Mouse (Mus musculus) midbrain, postnatal 0 days (tissue): ENCODE data around the gene Btbd19. TPM values are rescaled to one million over a fixed set of nuclear protein-coding genes. Genes with fewer than 3 reads are reported as not detected.

Experiments used
- ATAC-seq: fragments of 200-750 bp; cut with Nextera tagmentation; 2 replicates; pipeline ENCODE4 v1.8.0; 2017; ENCODE audit warnings: moderate number of reproducible peaks, mild to moderate bottlenecking, moderate TSS enrichment, moderate library complexity; ENCODE audit not compliant: low FRiP score
- DNase-seq: peaks from one replicate; pipeline ENCODE4 v3.0.0-alpha.2; 2015; ENCODE audit warnings: low spot score
- H3K27ac ChIP-seq: fragments of 300-500 bp; sonication (generic); 2 replicates; pipeline ENCODE4 v1.5.1; 2014; ENCODE audit warnings: low read depth, mild to moderate bottlenecking, low read length, mixed read lengths
- H3K27me3 ChIP-seq: fragments of 300-500 bp; sonication (generic); 2 replicates; pipeline ENCODE4 v1.6.1; 2014; ENCODE audit warnings: low read length, control low read depth, mixed read lengths; ENCODE audit not compliant: insufficient read depth
- H3K36me3 ChIP-seq: fragments of 300-500 bp; sonication (generic); 2 replicates; pipeline ENCODE4 v1.6.1; 2014; ENCODE audit warnings: low read length, control low read depth, mixed read lengths; ENCODE audit not compliant: insufficient read depth
- H3K4me1 ChIP-seq: fragments of 300-500 bp; sonication (generic); 2 replicates; pipeline ENCODE4 v1.6.1; 2014; ENCODE audit warnings: mild to moderate bottlenecking, control low read depth, antibody characterized with exemption, low read length, mixed read lengths; ENCODE audit not compliant: insufficient read depth
- H3K4me2 ChIP-seq: fragments of 300-500 bp; sonication (generic); 2 replicates; pipeline ENCODE4 v1.6.1; 2014; ENCODE audit warnings: low read depth, mild to moderate bottlenecking, low read length, mixed read lengths; ENCODE audit not compliant: poor library complexity, severe bottlenecking
- H3K4me3 ChIP-seq: fragments of 300-500 bp; sonication (generic); 2 replicates; pipeline ENCODE4 v1.5.1; 2014; ENCODE audit warnings: low read depth, mild to moderate bottlenecking, low read length, moderate library complexity
- H3K9ac ChIP-seq: fragments of 300-500 bp; sonication (generic); replicated peaks from 2 replicates; pipeline ENCODE4 v1.6.1; 2014; ENCODE audit warnings: mild to moderate bottlenecking, low read length, moderate library complexity, mixed read lengths; ENCODE audit not compliant: poor library complexity, severe bottlenecking
- H3K9me3 ChIP-seq: fragments of 300-500 bp; sonication (generic); 2 replicates; pipeline ENCODE4 v1.6.1; 2016; ENCODE audit warnings: low read length, control low read depth
- CTCF ChIP-seq: IDR thresholded peaks from 2 replicates; pipeline ENCODE4 v1.5.1; 2016; ENCODE audit warnings: antibody characterized with exemption, mild to moderate bottlenecking
- WGBS: fragments of 180-500 bp; shearing (Covaris S2); extraction: QIAGEN DNeasy Blood & Tissue Kit; methylation state at CpG from one replicate; pipeline ENCODE4 v1.1.7; 2014; 5-methylcytosine and 5-hydroxymethylcytosine counted together
- polyA plus RNA-seq: library from polyadenylated mRNA; unstranded; fragments of >200 nt; fragmentation: Nextera tagmentation; extraction: Ambion mirVana; gene quantifications from 2 replicates; pipeline ENCODE4 v1.2.1, GENCODE M21; 2015
- total RNA-seq: library from RNA; depleted of rRNA; stranded (reverse); fragments of >200 nt; gene quantifications from 2 replicates; pipeline ENCODE4 v1.2.3, GENCODE M21; 2014

The Btbd19 gene
- total and polyA plus RNA-seq, 2 experiments from 2014 or later = 4.2 to 7.3 TPM

DNA sequence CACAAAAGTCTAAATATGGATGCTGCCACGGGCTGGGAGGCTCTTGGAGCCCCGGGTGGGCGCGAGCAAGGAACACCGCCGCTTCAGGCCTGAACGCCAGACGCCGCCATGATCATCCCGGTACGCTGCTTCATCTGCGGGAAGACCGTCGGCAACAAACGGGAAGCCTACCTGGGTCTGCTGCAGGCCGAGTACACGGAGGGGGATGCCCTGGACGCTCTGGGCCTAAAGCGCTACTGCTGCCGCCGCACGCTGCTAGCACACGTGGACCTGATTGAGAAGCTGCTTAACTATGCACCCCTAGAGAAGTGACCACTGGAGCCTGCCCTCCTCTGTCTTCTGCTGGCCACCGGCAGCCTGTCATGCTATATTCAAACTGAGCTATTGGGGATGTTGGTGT is 23.3 kb upstream of the Btbd19 start:
- no peak for DNase-seq
- Histone ChIP-seq H3K4me2 (no peak overlapping the region), H3K4me3 (no peak overlapping the region), H3K27me3 (no peaks in the 10 kb centered on the region), H3K27ac (no peak overlapping the region), H3K9ac (no peak overlapping the region), H3K4me1 (no peaks in the 10 kb centered on the region), H3K9me3 (no peaks in the 10 kb centered on the region), H3K36me3 (peaks cover 28% of the 10 kb centered on the region)
- no peak for ATAC-seq
- no peak for TF ChIP-seq CTCF
- WGBS = 63% methylated on average over 24 of the region's 24 CpGs

DNA sequence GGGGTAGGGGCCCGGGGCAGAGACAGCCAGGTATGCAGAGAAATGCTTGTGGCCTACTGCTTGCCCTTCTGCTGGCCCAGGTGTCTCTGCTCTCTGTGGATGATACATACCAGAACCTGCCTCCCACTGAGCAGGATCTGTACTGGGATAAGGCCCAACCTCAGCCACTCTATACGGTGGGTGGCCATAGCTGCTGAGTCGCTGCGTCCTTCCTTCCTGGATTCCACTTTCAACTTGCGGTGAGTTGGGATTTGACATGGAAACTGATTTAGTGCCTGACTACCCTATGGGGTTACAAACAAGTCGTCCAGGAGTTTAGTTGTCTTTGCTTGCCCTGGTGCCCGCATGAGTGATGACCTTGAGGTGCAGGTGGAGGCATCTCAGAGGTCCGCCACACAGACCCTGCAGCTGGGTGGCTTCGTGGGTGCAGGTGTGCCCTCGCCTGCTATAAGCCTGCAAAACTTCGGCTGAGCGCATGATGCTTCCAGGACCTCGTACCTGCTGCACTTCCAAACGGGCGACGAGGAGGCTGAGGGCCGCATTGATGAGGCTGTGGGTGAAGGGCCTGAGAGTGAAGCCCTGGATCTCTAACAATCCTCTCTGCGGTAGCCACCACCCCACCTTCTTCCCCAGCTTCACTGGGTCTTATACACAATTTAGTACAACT is 22.7 kb upstream of the Btbd19 start:
- Histone ChIP-seq H3K9me3 (no peaks in the 10 kb centered on the region), H3K4me1 (no peaks in the 10 kb centered on the region), H3K36me3 (peaks cover 24% of the 10 kb centered on the region), H3K4me2 (no peak overlapping the region), H3K4me3 (no peak overlapping the region), H3K27me3 (no peaks in the 10 kb centered on the region), H3K9ac (no peak overlapping the region), H3K27ac (no peak overlapping the region)
- DNase-seq (no peak), ATAC-seq (no peak)
- TF ChIP-seq CTCF = no peak
- WGBS = 86% methylated on average over 18 of the region's 18 CpGs

DNA sequence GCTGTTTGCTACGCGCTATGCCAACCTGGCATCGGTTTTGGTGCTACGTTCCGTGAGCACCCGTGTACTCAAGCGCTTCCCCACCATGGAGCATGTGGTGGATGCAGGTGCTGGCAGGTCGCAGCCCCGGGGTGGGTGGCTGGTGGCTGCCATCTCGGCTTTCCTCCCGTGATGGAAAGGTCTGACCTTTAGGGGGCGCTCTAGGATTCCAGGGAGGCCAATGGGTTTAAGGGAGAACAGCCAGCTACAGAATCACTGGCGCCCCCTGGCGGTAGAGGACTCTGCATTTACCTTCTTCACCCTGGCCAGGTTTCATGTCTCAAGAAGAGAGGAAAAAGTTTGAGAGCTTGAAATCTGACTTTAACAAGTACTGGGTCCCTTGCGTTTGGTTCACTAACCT is 20.7 kb upstream of the Btbd19 start:
- Histone ChIP-seq H3K36me3 (peaks cover 9% of the 10 kb centered on the region), H3K4me2 (no peak overlapping the region), H3K9me3 (no peaks in the 10 kb centered on the region), H3K27me3 (no peaks in the 10 kb centered on the region), H3K4me1 (no peaks in the 10 kb centered on the region), H3K4me3 (no peak overlapping the region), H3K9ac (no peak overlapping the region), H3K27ac (no peak overlapping the region)
- 28% methylated on average over 15 of the region's 15 CpGs for WGBS
- ATAC-seq (no peak), DNase-seq (peak; percentile 79)
- TF ChIP-seq CTCF = peak; percentile 77

DNA sequence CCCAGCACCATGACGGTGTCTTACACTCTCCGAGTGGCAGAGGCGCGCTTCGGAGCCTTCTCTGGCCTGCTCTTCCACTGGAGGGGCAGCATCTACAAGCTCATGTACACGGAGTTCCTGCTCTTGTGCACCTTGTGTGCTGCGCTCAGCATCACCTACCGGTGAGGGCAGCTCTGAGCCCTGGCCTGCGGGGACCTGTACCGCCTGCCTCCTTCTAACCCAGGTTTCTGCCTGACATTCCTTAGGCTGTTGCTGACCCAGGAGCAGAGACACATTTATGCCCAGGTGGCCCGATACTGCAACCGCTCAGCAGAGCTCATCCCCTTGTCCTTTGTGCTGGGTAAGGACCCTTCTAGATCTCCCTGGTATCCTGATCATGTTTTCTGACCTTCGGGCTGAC is 19.7 kb upstream of the Btbd19 start:
- no peak for TF ChIP-seq CTCF

DNA sequence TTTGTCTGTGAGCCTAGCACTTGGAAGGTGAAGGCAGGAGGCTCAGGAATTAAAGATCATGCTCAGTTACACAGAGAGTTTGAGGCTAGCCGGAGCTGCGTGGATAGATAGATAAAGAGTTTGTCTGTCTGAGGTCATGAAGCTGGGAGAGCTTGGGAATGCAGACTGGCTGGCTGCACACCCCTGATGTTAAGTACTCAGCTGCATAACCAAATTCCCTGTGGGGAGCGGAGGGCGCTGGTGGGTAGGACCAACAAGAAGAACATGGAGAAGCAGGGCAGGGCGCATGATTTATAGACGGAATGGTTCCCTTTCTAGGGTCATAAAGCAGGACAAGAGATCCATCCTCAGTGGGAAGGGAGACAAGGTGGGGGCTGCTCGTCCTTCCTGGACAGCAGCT is 17.5 kb upstream of the Btbd19 start:
- Histone ChIP-seq H3K36me3 (no peaks in the 10 kb centered on the region; the same call in 1 of the 2 replicates), H3K4me2 (no peak overlapping the region), H3K27ac (no peak overlapping the region), H3K9ac (no peak overlapping the region), H3K4me3 (no peak overlapping the region), H3K9me3 (no peaks in the 10 kb centered on the region), H3K4me1 (no peaks in the 10 kb centered on the region), H3K27me3 (no peaks in the 10 kb centered on the region)
- ATAC-seq (no peak), DNase-seq (no peak)
- WGBS = 66% methylated on average over 7 of the region's 7 CpGs
- no peak for TF ChIP-seq CTCF

More for the DNA sequence above, 19.7 kb upstream of the Btbd19 start:
- no peaks in the 10 kb centered on the region for H3K27me3 ChIP-seq
- H3K9ac ChIP-seq = no peak overlapping the region
- H3K4me3 ChIP-seq = no peak overlapping the region
- H3K9me3 ChIP-seq = no peaks in the 10 kb centered on the region
- no peaks in the 10 kb centered on the region for H3K4me1 ChIP-seq
- 95% methylated on average over 13 of the region's 13 CpGs for WGBS
- no peak overlapping the region for H3K27ac ChIP-seq
- ATAC-seq = no peak
- H3K36me3 ChIP-seq = peaks cover 5% of the 10 kb centered on the region
- DNase-seq = no peak
- no peak overlapping the region for H3K4me2 ChIP-seq

DNA sequence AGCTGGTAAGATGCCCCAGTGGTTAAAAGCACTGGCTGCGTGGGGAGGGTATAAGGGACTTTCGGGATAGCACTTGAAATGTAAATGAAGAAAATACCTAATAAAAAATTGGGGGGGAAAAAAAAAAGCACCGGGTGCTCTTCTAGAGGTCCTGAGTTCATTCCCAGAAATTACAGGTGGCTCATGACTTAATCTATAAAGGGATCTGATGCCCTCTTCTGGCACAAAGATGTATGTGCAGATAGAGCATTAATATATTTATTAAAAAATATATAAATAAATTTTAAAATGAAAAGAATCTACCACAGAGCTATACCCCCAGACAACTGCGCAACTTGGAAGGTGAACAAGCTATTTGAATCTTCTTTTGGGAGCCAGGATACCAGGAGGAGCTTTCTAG is 15.1 kb upstream of the Btbd19 start:
- Histone ChIP-seq H3K27ac (no peak overlapping the region), H3K4me2 (no peak overlapping the region), H3K27me3 (no peaks in the 10 kb centered on the region), H3K36me3 (no peaks in the 10 kb centered on the region), H3K4me3 (no peak overlapping the region), H3K9me3 (no peaks in the 10 kb centered on the region), H3K9ac (no peak overlapping the region), H3K4me1 (no peaks in the 10 kb centered on the region)
- ATAC-seq (no peak), DNase-seq (peak; percentile 40)
- WGBS = 27% methylated on average over 4 of the region's 4 CpGs
- TF ChIP-seq CTCF = peak; percentile 65
